Mouse (Mus musculus): ENCODE measurements at regions not wholly inside any gene's neighbourhood (a gene's known extent, or its start where the extent isn't known, plus 50 kb on each side); places are given as distances from the start of the nearest gene placed in this dataset.

- TF ChIP-seq MAFK (IDR thresholded peaks at IDR 0.05; ENCODE audit: insufficient replicate concordance, low read length) (no peak), TCF12 (IDR thresholded peaks at IDR 0.05; ENCODE audit: low read depth, low read length) (no peak)
These were observed 210.2 kb upstream of the Atp10a start for GRCm38 (mm10) chr7:58445781-58446180.

Data from CH12.LX (cell line).